In the genomic region with DNA sequence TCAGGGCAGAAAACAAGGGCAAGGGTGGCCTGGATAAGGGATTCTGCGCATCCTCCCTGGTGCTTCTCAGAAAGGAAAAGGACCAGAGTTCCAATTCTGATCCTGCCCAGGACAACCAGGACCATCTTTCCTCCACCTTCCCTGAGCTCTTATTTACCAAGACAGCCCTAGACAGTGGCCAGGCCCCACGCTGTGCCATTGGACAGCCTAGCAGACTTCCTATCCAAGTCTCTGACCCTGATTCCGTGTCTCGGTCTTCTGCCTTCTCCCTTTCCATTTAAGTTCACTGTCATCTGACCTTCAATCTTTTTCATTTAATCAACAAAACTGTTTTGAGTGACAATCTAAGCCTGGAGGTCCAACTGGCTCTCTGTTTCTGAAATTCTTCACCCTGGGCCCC, we compare ENCODE assay signal across 10 mouse cellular contexts. TPM values are rescaled to one million over a fixed set of nuclear protein-coding genes. Genes with fewer than 3 reads are reported as not detected.
DNase-seq lines count a peak whose midpoint lies in the region; ATAC-seq lines count a peak whose summit lies in the region.
"Had no signal": no experiment of that assay in that cellular context is flagged by ENCODE, and none has a peak within 500 bp of the region (broad histone marks: within the 10 kb centered on the region; RNA-seq: fewer than 3 reads in every experiment).

No protein-coding gene starts in this region.

- DNase-seq in heart, embryonic 10.5 days (ENCODE audit: low spot score): no peak
- no peak for DNase-seq in heart, adult 8-10 months (ENCODE audit: low spot score)
- no peak for DNase-seq in lung, adult 18-20 months
- no peak for DNase-seq in limb, embryonic 10.5 days (ENCODE audit: low spot score)
- DNase-seq in left cerebral cortex, postnatal 25 days (ENCODE audit: low spot score in 2 of 2): no peak

- H3K36me3 ChIP-seq in heart, embryonic 10.5 days: peaks cover 37% of the 10 kb centered on the region
- H3K36me3 ChIP-seq in lung, embryonic 16.5 days (ENCODE audit: control insufficient read depth, insufficient read depth, low read length): peaks cover 7% of the 10 kb centered on the region
- peaks cover 81% of the 10 kb centered on the region for H3K36me3 ChIP-seq in limb, embryonic 10.5 days
- H3K36me3 ChIP-seq in stomach, embryonic 16.5 days (ENCODE audit: control insufficient read depth, insufficient read depth, low read length): peaks cover 5% of the 10 kb centered on the region; the same call in 1 of the 2 replicates

- H3K9me3 ChIP-seq in heart, embryonic 10.5 days: no peaks in the 10 kb centered on the region
- H3K9me3 ChIP-seq in lung, embryonic 16.5 days (ENCODE audit: control insufficient read depth, low read length): no peaks in the 10 kb centered on the region
- H3K9me3 ChIP-seq in limb, embryonic 10.5 days (replicated peaks): no peaks in the 10 kb centered on the region
- H3K9me3 ChIP-seq in stomach, embryonic 16.5 days (replicated peaks; ENCODE audit: control insufficient read depth, low read length): no peaks in the 10 kb centered on the region
- H3K9me3 ChIP-seq: megakaryocyte, embryonic 14.5 days had no signal

- H3K4me1 ChIP-seq in heart, embryonic 10.5 days: peaks cover 56% of the 10 kb centered on the region
- H3K4me1 ChIP-seq in lung, embryonic 16.5 days (replicated peaks; ENCODE audit: control insufficient read depth, insufficient read depth, low read length): peaks cover 38% of the 10 kb centered on the region
- peaks cover 61% of the 10 kb centered on the region for H3K4me1 ChIP-seq in limb, embryonic 10.5 days
- H3K4me1 ChIP-seq in stomach, embryonic 16.5 days (ENCODE audit: control insufficient read depth, insufficient read depth, low read length): peaks cover 39% of the 10 kb centered on the region

- no peaks in the 10 kb centered on the region for H3K27me3 ChIP-seq in heart, embryonic 10.5 days (ENCODE audit: insufficient read depth, poor library complexity, severe bottlenecking)
- no peaks in the 10 kb centered on the region for H3K27me3 ChIP-seq in lung, embryonic 16.5 days (ENCODE audit: control insufficient read depth, insufficient read depth, low read depth, low read length)
- H3K27me3 ChIP-seq in limb, embryonic 10.5 days (ENCODE audit: low read depth, poor library complexity, severe bottlenecking): no peaks in the 10 kb centered on the region
- no peaks in the 10 kb centered on the region for H3K27me3 ChIP-seq in stomach, embryonic 16.5 days (ENCODE audit: control insufficient read depth, insufficient read depth, low read length)

- no peak overlapping the region for H3K4me3 ChIP-seq in heart, embryonic 10.5 days
- H3K4me3 ChIP-seq in lung, embryonic 16.5 days (ENCODE audit: low read length): no peak overlapping the region
- H3K4me3 ChIP-seq in limb, embryonic 10.5 days: no peak overlapping the region
- H3K4me3 ChIP-seq in stomach, embryonic 16.5 days (replicated peaks; ENCODE audit: low read length): no peak overlapping the region
- H3K4me3 ChIP-seq: megakaryocyte, embryonic 14.5 days had no signal

- no peak overlapping the region for H3K4me2 ChIP-seq in lung, embryonic 16.5 days (ENCODE audit: low read depth, low read length)
- H3K4me2 ChIP-seq in stomach, embryonic 16.5 days (ENCODE audit: low read depth, low read length): no peak overlapping the region

- WGBS in heart, embryonic 10.5 days: 82% methylated on average over 4 of the region's 4 CpGs
- WGBS in lung, embryonic 16.5 days: 69% methylated on average over 4 of the region's 4 CpGs
- WGBS in limb, embryonic 10.5 days: 87% methylated on average over 4 of the region's 4 CpGs
- WGBS in stomach, embryonic 16.5 days: 65% methylated on average over 4 of the region's 4 CpGs

- no peak overlapping the region for H3K9ac ChIP-seq in lung, embryonic 16.5 days (ENCODE audit: low read length)
- H3K9ac ChIP-seq in stomach, embryonic 16.5 days (ENCODE audit: low read length): no peak overlapping the region

- 0 out of 2 replicates have a peak overlapping the region, but pooled peaks have one; percentile 67 for H3K27ac ChIP-seq in heart, embryonic 10.5 days
- peak overlapping the region; percentile 40; the same call in 1 of the 2 replicates for H3K27ac ChIP-seq in lung, embryonic 16.5 days (ENCODE audit: low read length)
- peak overlapping the region; percentile 47; the same call in 1 of the 2 replicates for H3K27ac ChIP-seq in limb, embryonic 10.5 days
- peak overlapping the region; percentile 4; the same call in 1 of the 2 replicates for H3K27ac ChIP-seq in stomach, embryonic 16.5 days (ENCODE audit: low read length)

- intact Hi-C loops in left cerebral cortex, postnatal 25 days (cut with DNase I): loop anchor here (5.0 kb wide), 1 partner anchor 119 kb away; no protein-coding TSS in a partner anchor

- ATAC-seq in lung, embryonic 16.5 days (ENCODE audit: low read depth): no peak
- no peak for ATAC-seq in stomach, embryonic 16.5 days (ENCODE audit: insufficient read depth, low FRiP score)
- no peak for ATAC-seq in erythroid progenitor cell, adult 5-6 weeks (replicated peaks; ENCODE audit: low FRiP score, poor library complexity, severe bottlenecking)

RNA-seq across cellular contexts. Expression of gene C1qtnf5, which starts 0.4 kb away (rescaled TPM):
- polyA plus RNA-seq in heart, embryonic 10.5 days (2016; fragmentation: Nextera tagmentation; extraction: Ambion mirVana): 0.50 TPM in 1 of 2 replicates, not detected in the other
- 10 to 100 TPM in 1 of 4 experiments, 1 to 10 TPM in 3; 7.6 to 12.9 (median 8.9) TPM for total RNA-seq in heart, adult 8-10 months (2022)
- polyA plus RNA-seq in lung, embryonic 16.5 days (2015; fragmentation: Nextera tagmentation; extraction: Ambion mirVana): 5.4 and 5.6 TPM in 2 replicates
- polyA plus RNA-seq in limb, embryonic 10.5 days (2016; fragmentation: Nextera tagmentation; extraction: Ambion mirVana): 0.24 TPM in 1 of 2 replicates, not detected in the other
- 2.4 and 2.5 TPM in 2 replicates for polyA plus RNA-seq in stomach, embryonic 16.5 days (2015; fragmentation: Nextera tagmentation; extraction: Ambion mirVana)
- 10 to 100 TPM; 23.1 to 26.1 TPM for total RNA-seq in left cerebral cortex, postnatal 25 days (2021)
- total RNA-seq in erythroid progenitor cell, adult 5-6 weeks (2015; ENCODE audit: low replicate concordance): not detected in 2 replicates
- total RNA-seq in erythroid progenitor cell, adult 5-6 weeks (2017; ENCODE audit: low replicate concordance): 1.4 TPM in 1 of 2 replicates, not detected in the other
- total RNA-seq: granulocyte monocyte progenitor cell, adult 5-6 weeks had no signal

RNA-seq across cellular contexts. Expression of gene Mfrp, which starts 5.1 kb away (rescaled TPM):
- polyA plus RNA-seq in heart, embryonic 10.5 days (2016; fragmentation: Nextera tagmentation; extraction: Ambion mirVana): 0.21 TPM in 1 of 2 replicates, not detected in the other
- total RNA-seq in heart, adult 8-10 months (2022): not detected
- polyA plus RNA-seq in lung, embryonic 16.5 days (2015; fragmentation: Nextera tagmentation; extraction: Ambion mirVana): 0.20 and 0.21 TPM in 2 replicates
- 0.13 and 0.14 TPM in 2 replicates for polyA plus RNA-seq in limb, embryonic 10.5 days (2016; fragmentation: Nextera tagmentation; extraction: Ambion mirVana)
- polyA plus RNA-seq in stomach, embryonic 16.5 days (2015; fragmentation: Nextera tagmentation; extraction: Ambion mirVana): 0.08 and 0.20 TPM in 2 replicates
- 1 to 10 TPM in 1 of 2 experiments, under 1 TPM in 1; 0.55 to 1.6 TPM for total RNA-seq in left cerebral cortex, postnatal 25 days (2021)
- not detected in 2 replicates for total RNA-seq in erythroid progenitor cell, adult 5-6 weeks (2015; ENCODE audit: low replicate concordance)
- total RNA-seq in erythroid progenitor cell, adult 5-6 weeks (2017; ENCODE audit: low replicate concordance): not detected in 2 replicates

RNA-seq across cellular contexts. Expression of gene Gm49380, which starts 6.7 kb away (rescaled TPM):
- 0.07 and 0.18 TPM in 2 replicates for polyA plus RNA-seq in heart, embryonic 10.5 days (2016; fragmentation: Nextera tagmentation; extraction: Ambion mirVana)
- under 1 TPM; 0.11 to 0.47 (median 0.30) TPM for total RNA-seq in heart, adult 8-10 months (2022)
- polyA plus RNA-seq in lung, embryonic 16.5 days (2015; fragmentation: Nextera tagmentation; extraction: Ambion mirVana): 0.13 and 0.14 TPM in 2 replicates
- 0.10 and 0.35 TPM in 2 replicates for polyA plus RNA-seq in limb, embryonic 10.5 days (2016; fragmentation: Nextera tagmentation; extraction: Ambion mirVana)
- 0.19 and 0.21 TPM in 2 replicates for polyA plus RNA-seq in stomach, embryonic 16.5 days (2015; fragmentation: Nextera tagmentation; extraction: Ambion mirVana)
- total RNA-seq in left cerebral cortex, postnatal 25 days (2021): under 1 TPM; 0.14 to 0.27 TPM
- total RNA-seq in erythroid progenitor cell, adult 5-6 weeks (2015; ENCODE audit: low replicate concordance): not detected in 2 replicates
- 1.4 TPM in 1 of 2 replicates, not detected in the other for total RNA-seq in erythroid progenitor cell, adult 5-6 weeks (2017; ENCODE audit: low replicate concordance)
- total RNA-seq: granulocyte monocyte progenitor cell, adult 5-6 weeks had no signal

RNA-seq across cellular contexts. Expression of gene Rnf26, which starts 6.7 kb away (rescaled TPM):
- polyA plus RNA-seq in heart, embryonic 10.5 days (2016; fragmentation: Nextera tagmentation; extraction: Ambion mirVana): 53.6 and 55.8 TPM in 2 replicates
- 1 to 10 TPM; 5.2 to 7.0 (median 6.4) TPM for total RNA-seq in heart, adult 8-10 months (2022)
- 60.1 and 63.8 TPM in 2 replicates for polyA plus RNA-seq in lung, embryonic 16.5 days (2015; fragmentation: Nextera tagmentation; extraction: Ambion mirVana)
- 88.1 and 97.0 TPM in 2 replicates for polyA plus RNA-seq in limb, embryonic 10.5 days (2016; fragmentation: Nextera tagmentation; extraction: Ambion mirVana)
- polyA plus RNA-seq in stomach, embryonic 16.5 days (2015; fragmentation: Nextera tagmentation; extraction: Ambion mirVana): 42.3 and 50.6 TPM in 2 replicates
- total RNA-seq in left cerebral cortex, postnatal 25 days (2021): 10 to 100 TPM; 30.6 to 31.5 TPM
- 83.4 and 94.4 TPM in 2 replicates for total RNA-seq in erythroid progenitor cell, adult 5-6 weeks (2015; ENCODE audit: low replicate concordance)
- 43.9 and 53.3 TPM in 2 replicates for total RNA-seq in erythroid progenitor cell, adult 5-6 weeks (2017; ENCODE audit: low replicate concordance)

RNA-seq across cellular contexts. Expression of gene Mcam, which starts 27.7 kb away (rescaled TPM):
- 34.6 and 67.0 TPM in 2 replicates for polyA plus RNA-seq in heart, embryonic 10.5 days (2016; fragmentation: Nextera tagmentation; extraction: Ambion mirVana)
- 10 to 100 TPM; 20.5 to 35.2 (median 28.1) TPM for total RNA-seq in heart, adult 8-10 months (2022)
- 99.1 and 104 TPM in 2 replicates for polyA plus RNA-seq in lung, embryonic 16.5 days (2015; fragmentation: Nextera tagmentation; extraction: Ambion mirVana)
- 9.8 and 10.1 TPM in 2 replicates for polyA plus RNA-seq in limb, embryonic 10.5 days (2016; fragmentation: Nextera tagmentation; extraction: Ambion mirVana)
- polyA plus RNA-seq in stomach, embryonic 16.5 days (2015; fragmentation: Nextera tagmentation; extraction: Ambion mirVana): 53.6 and 56.9 TPM in 2 replicates
- 10 to 100 TPM; 13.2 to 14.8 TPM for total RNA-seq in left cerebral cortex, postnatal 25 days (2021)
- total RNA-seq in erythroid progenitor cell, adult 5-6 weeks (2015; ENCODE audit: low replicate concordance): not detected in 2 replicates
- 0.30 TPM in 1 of 2 replicates, not detected in the other for total RNA-seq in erythroid progenitor cell, adult 5-6 weeks (2017; ENCODE audit: low replicate concordance)

Comparison
In these comparisons a context has a peak if more than half of its experiments do, and no peak if none do; other contexts are left out.
1. H3K27ac ChIP-seq: peak in every context shown above with its lines; median percentile 67 in heart, embryonic 10.5 days; 47 in limb, embryonic 10.5 days; 40 in lung, embryonic 16.5 days; 4 in stomach, embryonic 16.5 days.